25 mouse cellular contexts compared by ENCODE assay signal in the genomic region with DNA sequence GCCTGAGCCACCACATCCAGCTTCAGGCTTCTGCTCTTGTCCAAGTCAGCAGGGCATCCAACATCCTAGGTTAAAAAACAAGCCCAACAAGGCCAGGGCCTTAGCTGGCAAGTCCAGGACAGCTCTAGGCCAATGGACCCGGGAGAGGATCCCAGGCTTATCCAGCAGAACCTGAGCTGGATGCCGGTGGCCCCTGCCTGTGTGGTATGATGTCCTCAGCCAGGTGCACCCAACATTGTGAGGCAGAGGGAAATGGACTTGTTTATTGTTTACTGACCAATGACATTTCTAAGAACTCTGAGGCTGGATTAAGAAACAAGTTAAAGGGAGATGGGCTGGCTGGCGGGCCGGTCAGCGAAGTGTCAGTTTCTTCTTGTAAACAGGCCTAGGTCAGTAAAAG. TPM values are rescaled to one million over a fixed set of nuclear protein-coding genes. Genes with fewer than 3 reads are reported as not detected.
DNase-seq lines count a peak whose midpoint lies in the region; ATAC-seq and TF ChIP-seq lines count a peak whose summit lies in the region.
"Had no signal": no experiment of that assay in that cellular context is flagged by ENCODE, and none has a peak within 500 bp of the region (broad histone marks: within the 10 kb centered on the region; RNA-seq: fewer than 3 reads in every experiment).

No protein-coding gene starts in this region.

- DNase-seq in gastrocnemius, adult 2 months = peak; percentile 82
- DNase-seq in gastrocnemius, postnatal 10 days = no peak
- peak; percentile 64 to 84 for DNase-seq in gastrocnemius, adult 8-10 months (ENCODE audit: low spot score in 2 of 2)
- peak; percentile 74 for DNase-seq in gastrocnemius, postnatal 25 days
- no peak for DNase-seq in lung, adult 2 months
- DNase-seq: adrenal gland, postnatal 10 days; adrenal gland, postnatal 36 days; cerebellum, adult 11 months; cerebellum, adult 2 months; cerebellum, adult 9-11 months; cerebellum, postnatal 25 days; forebrain, postnatal 0 days; heart, adult 2 months; heart, postnatal 14 days; heart, postnatal 4 days had no signal

- intact Hi-C loops in gastrocnemius, adult 2 months (cut with DNase I) = loop anchor here (10.0 kb wide), 1 partner anchor 351 kb away; a partner anchor contains a TSS

- WGBS in lung, adult 2 months = 80% methylated on average over 5 of the region's 5 CpGs

- no peak for TF ChIP-seq CTCF in gastrocnemius, adult 2 months (IDR thresholded peaks at IDR 0.05)
- TF ChIP-seq CTCF in lung, adult 2 months (IDR thresholded peaks at IDR 0.05; ENCODE audit: insufficient read depth, low read length) = no peak

- H3K27ac ChIP-seq in gastrocnemius, adult 2 months = peak overlapping the region; percentile 98
- H3K27ac ChIP-seq: embryonic facial prominence, embryonic 12.5 days; embryonic facial prominence, embryonic 15.5 days; heart, adult 2 months; heart, embryonic 10.5 days; heart, embryonic 13.5 days; hindbrain, embryonic 14.5 days; hindbrain, postnatal 0 days had no signal

- no peak overlapping the region for H3K4me3 ChIP-seq in gastrocnemius, adult 2 months
- H3K4me3 ChIP-seq in lung, adult 2 months (replicated peaks; ENCODE audit: extremely low read depth, low read depth, low read length) = no peak overlapping the region
- H3K4me3 ChIP-seq: embryonic facial prominence, embryonic 12.5 days; embryonic facial prominence, embryonic 15.5 days; heart, adult 2 months; heart, embryonic 10.5 days; heart, embryonic 13.5 days had no signal

- ATAC-seq in megakaryocyte progenitor cell, adult 5-6 weeks (replicated peaks; ENCODE audit: poor library complexity) = no peak
- ATAC-seq: CD4-positive, CD25-positive, alpha-beta regulatory T cell, adult 4 months; forebrain, embryonic 14.5 days; forebrain, postnatal 0 days; hindbrain, postnatal 0 days; inflammation-experienced regulatory T-cells, adult 6 months had no signal

- TF ChIP-seq POLR2A in lung, adult 2 months (IDR thresholded peaks at IDR 0.05; ENCODE audit: borderline replicate concordance, extremely low read depth, low read depth, low read length) = no peak

- no peaks in the 10 kb centered on the region for H3K4me1 ChIP-seq in lung, adult 2 months (ENCODE audit: control insufficient read depth, insufficient read depth, low read length)
- H3K4me1 ChIP-seq: embryonic facial prominence, embryonic 12.5 days had no signal

RNA-seq across cellular contexts. Expression of a gene that starts 27.8 kb away (rescaled TPM):
- total RNA-seq in gastrocnemius, adult 2 months (2021) = 100 to 1,000 TPM in 1 of 2 experiments, 10 to 100 TPM in 1; 84.9 to 302 TPM
- 10 to 100 TPM; 19.3 to 21.5 TPM for total RNA-seq in gastrocnemius, postnatal 10 days (2021)
- total RNA-seq in gastrocnemius, adult 8-10 months (2022) = 100 to 1,000 TPM; 202 to 429 (median 324) TPM
- 100 to 1,000 TPM in 1 of 2 experiments, 10 to 100 TPM in 1; 46.4 to 185 TPM for total RNA-seq in gastrocnemius, postnatal 25 days (2021)
- polyA plus RNA-seq in lung, adult 2 months (2012; rRNA removed) = 40.2 and 44.4 TPM in 2 replicates
- 48.2 and 49.0 TPM in 2 replicates for total RNA-seq in megakaryocyte progenitor cell, adult 5-6 weeks (2015)
- total RNA-seq in megakaryocyte progenitor cell, adult 5-6 weeks (2017) = 40.9 and 45.9 TPM in 2 replicates

Comparison
In these comparisons a context has a peak if more than half of its experiments do, and no peak if none do; other contexts are left out.
1. DNase-seq: peak in gastrocnemius, adult 2 months (single experiment), gastrocnemius, adult 8-10 months (2 of 2) and gastrocnemius, postnatal 25 days (single experiment); none in gastrocnemius, postnatal 10 days (single experiment) and lung, adult 2 months (single experiment).